Mouse (Mus musculus) embryo, embryonic 9.5 days (tissue): Measurements from ENCODE around the gene Rps6ka5.
A peak's percentile ranks its signal among the peaks of the same experiment; 100 is the strongest.

Experiments
- DNase-seq: peaks from one replicate; pipeline ENCODE4 v3.0.0-alpha.2; 2017; ENCODE audit errors: extremely low spot score

Gene Rps6ka5

DNA sequence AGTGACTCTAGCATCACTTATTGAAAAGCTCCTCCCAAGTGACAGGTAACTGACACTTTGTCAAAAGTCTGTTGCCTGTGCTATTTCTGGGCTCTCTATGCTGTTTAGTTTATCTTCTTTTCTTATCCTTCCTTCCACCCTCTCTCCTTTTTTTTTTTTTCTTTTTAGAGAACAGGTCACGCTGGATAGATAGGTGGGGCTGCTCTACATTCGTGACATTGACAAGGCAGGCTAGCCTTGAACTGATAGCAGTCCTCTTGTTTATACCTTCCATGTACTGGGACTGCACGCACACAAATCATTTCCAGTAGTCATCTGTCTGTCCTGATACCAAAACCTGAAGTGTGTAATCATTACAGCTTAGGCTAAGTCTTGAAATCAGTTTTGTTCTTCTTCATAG lies 132.1 kb downstream of the Rps6ka5 start:
- no peak for DNase-seq

- DNase-seq: no peak
Observed at GRCm38 (mm10) chr12:100586601-100587000, 140.2 kb downstream of the Rps6ka5 start.

DNA sequence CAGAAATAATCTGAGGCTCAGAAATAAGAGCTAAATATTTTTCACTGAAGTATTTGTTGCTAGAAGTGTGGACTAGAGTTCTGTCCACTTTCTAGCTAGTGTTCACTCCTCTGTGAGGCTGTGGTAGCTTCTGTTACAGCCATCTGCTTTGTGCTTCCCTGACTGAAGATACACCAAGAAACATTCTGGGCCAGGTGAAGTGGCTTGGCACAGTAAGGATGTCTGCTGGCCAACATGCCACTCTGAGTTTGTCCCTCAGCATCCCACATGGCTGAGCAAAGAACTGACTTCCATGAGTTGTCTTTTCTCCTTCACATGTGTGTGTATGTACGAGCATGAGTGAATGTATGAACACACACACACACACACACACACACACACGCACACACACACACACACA lies 147.6 kb downstream of the Rps6ka5 start:
- no peak for DNase-seq

- DNase-seq: peak; percentile 21
Observed at GRCm38 (mm10) chr12:100578291-100578690, 148.5 kb downstream of the Rps6ka5 start.

GRCm38 (mm10) chr12:100575739-100576138 lies 151.0 kb downstream of the Rps6ka5 start:
- no peak for DNase-seq

DNA sequence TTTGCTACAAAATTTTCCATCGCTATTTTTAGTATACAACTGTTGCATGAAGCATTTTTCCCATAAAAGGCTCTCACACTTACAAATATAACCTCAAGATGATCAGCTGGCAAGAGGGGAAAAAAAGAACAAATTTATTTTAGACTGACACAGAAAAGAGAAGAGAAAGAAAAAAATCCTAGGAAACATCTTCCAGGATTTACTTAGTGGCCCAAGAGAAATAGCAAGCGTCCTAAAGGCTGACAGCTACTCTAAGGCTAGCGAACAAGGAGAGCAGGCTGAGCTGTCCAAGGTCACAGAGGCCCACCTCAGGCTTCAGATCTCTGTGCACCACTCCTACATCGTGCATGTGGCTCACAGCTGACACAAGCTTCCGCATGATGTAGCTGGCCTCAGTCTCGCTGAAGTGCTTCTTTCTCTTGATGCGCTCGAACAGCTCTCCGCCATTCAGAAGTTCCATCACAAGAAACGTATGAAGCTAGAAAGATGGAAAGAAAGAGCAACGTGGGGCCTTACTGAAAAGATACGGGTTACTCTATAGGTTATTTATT lies 156.2 kb downstream of the Rps6ka5 start:
- DNase-seq: no peak

GRCm38 (mm10) chr12:100568831-100569230 lies 158.0 kb downstream of the Rps6ka5 start:
- DNase-seq: no peak

DNA sequence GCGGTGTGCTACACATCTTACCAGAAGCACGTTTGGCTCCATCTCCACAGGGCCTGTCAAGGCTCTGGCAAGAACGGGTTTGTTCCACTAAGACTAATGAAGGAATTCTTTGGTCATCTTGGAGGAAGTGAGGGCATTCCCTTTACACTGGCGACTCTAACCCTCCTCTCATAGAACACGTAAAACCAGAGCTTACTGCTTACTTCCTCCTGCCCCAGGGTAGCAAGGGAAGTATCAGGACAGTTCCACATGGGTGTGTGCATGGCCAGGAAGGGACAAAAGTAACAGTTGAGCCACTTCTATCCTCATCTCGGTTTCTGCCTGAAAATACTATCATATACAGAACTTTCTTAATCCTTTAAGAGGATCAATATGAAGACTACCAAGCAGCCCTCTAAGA lies 158.7 kb downstream of the Rps6ka5 start:
- DNase-seq: no peak

- no peak for DNase-seq
Observed at GRCm38 (mm10) chr12:100567627-100568026, 159.2 kb downstream of the Rps6ka5 start.

- no peak for DNase-seq
Observed at GRCm38 (mm10) chr12:100553675-100554074, 173.1 kb downstream of the Rps6ka5 start.

- DNase-seq: no peak
Observed at GRCm38 (mm10) chr12:100551972-100552371, 174.8 kb downstream of the Rps6ka5 start.

DNA sequence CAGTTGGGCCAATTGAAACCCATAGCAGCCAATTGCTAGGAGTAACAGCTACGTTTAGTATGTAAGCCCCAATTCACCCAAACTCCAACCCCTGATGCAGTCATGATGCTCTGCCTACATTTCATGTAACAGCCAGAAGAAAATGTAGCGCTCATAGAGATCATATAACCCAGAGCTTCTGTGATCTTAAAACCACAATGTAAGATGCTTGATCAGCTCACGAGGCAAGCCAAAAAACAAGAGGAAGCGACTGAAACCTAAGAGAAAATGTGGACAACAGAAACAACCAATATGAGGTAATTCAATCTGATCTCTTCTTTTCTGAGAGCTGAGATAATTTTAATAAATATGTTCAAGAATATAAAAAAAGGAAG lies 182.6 kb downstream of the Rps6ka5 start:
- no peak for DNase-seq

DNA sequence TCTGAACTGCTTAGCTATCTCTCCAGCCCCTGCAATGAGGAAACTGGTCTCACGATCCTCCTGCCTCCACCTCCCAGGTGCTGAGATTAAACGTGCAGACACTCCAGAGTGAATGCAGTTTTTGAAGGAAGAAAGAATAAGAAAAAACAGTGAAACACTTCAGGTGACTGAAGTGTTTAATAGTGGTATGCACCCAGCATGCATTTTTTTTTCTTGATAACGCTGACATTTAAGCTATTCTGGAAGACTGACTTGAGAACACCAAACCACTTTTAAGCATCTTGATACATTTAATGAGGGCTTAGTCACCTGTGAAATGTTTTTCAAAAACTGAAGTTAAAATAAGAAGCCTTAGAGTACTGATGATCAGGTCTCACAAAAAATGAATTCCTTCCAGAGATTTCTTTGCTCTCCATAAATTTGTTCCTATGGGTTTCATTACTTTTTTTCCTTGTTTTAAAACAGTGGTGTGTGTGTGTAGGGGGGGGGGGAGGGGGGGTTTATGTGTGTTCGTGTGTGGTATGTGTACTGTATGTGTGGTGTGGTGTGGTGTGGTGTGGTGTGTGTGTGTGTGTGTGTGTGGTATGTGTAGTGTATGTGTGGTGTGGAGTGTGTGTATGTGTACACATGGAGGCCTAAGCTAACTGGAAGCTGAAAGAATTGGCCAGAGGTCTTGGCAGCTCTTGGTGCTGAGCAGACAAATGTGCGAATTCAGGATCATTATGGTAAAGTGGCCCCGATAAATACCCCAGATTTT lies 183.2 kb downstream of the Rps6ka5 start:
- no peak for DNase-seq

- DNase-seq: no peak
Observed at GRCm38 (mm10) chr12:100542494-100542893, 184.3 kb downstream of the Rps6ka5 start.

DNA sequence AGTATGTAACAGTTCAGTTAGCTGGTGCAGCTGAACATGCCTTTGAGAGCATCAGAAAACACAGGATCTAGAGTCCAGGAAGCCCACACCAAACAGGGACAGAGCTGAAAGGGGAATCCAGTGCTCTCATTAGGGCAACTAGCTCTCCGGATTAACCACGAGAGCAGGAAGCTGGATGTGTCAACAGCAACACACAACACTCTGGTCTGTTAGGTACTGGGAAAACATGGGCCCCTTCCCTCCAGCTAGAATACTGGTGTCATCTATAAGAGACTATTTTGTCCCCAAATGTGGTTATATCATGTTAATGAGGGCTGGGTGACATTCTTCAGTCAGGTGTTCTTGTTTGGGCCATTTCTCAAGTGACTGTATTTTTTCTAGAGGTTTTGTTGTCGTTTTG lies 184.7 kb downstream of the Rps6ka5 start:
- DNase-seq: no peak

- no peak for DNase-seq
Observed at GRCm38 (mm10) chr12:100539158-100539714, 187.5 kb downstream of the Rps6ka5 start.

DNA sequence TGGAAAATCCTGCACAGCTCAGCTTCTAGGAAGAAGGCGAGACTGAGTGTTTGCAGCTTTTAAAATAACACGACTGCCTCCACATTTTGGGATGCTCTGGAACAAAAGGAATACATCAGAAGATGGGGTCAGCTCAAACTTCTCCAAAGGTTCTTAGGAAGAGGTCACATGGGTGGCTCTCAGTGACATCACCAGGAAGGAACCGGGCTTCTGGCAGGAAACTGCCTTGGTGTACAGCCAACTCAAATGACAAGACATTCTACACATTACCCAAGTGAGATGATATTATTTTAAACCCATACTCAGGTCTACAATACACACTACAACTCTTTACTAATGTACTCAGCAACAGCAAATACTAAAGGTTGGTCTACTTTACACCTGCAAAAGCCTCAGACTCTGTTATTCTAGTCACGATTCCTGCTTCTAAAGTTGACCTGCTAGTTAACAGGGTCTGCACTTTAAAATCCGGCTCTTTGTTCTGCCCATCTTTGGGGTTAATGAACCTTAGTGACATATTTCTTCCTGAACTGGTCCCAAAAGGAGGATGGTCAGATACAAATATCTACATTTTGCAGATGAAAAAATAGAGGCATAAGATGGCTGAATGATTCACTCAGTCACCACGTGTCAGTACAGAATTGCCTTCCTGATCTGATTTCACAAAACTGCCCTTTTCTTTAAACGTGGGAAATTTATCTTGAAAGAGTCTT lies 188.2 kb downstream of the Rps6ka5 start:
- DNase-seq: no peak

DNA sequence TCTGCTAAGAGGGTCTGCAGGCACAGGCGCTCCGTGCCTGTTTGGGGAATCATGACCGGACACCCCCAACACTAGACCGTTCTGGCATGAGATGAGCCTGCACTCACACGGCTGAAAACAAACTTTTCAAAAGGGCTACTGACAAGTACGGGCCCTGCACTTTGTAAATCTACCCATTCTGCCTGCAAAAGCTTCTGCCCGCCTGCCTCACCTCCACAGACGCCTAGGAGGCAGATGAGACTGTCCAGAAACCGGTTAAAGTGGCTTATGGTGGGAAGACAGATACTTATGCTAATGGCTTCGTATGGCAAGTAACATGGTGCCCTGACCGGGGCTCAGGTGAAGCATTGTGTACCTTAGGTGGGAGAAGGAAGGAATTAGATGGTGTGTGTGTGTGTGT lies 189.7 kb downstream of the Rps6ka5 start:
- no peak for DNase-seq

- no peak for DNase-seq
Observed at GRCm38 (mm10) chr12:100535028-100535427, 191.8 kb downstream of the Rps6ka5 start.

DNA sequence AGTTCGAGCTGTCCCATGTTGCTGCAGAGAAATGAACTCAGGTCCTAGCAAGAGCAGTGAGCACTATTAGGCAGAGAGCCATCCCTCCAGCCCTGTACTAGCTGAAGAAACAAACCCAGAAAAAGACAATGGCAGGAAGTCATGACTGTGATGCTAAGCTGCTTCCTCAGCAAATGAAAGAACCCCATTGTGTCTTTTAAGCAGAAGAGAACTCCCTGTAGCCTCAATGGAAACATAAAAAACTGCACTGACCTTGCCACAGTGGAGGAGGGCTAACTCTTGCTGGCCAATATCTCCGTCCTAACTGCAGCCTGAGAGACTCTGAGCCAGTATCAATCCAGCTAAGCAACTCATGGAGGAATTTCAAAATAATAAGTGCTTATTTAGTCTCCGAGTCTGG lies 192.8 kb downstream of the Rps6ka5 start:
- no peak for DNase-seq

GRCm38 (mm10) chr12:100533209-100533608 lies 193.6 kb downstream of the Rps6ka5 start:
- no peak for DNase-seq

DNA sequence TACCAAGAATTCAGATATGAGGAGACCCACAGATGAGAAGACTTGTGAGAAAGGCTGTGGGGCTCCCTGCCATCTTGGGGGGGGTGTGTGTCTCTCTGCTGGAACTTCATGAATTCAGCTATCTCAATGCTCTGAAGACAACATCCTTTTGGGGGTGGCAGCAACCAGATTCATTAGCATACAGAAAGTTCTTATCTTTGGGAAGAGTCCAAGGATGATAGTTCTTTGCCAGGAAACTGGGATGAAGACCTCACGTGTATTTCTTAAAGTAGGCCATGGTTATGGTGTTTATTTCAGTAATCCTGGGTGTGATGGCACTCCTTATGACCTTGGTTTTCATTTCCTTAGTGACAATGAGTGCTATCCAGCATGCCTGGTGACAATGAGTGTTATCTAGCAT lies 195.0 kb downstream of the Rps6ka5 start:
- DNase-seq: no peak

- DNase-seq: no peak
Observed at GRCm38 (mm10) chr12:100530871-100531270, 195.9 kb downstream of the Rps6ka5 start.
